Mouse (Mus musculus) myocyte (in vitro differentiated cells): Measurements from ENCODE around the gene Mvb12b.

Experiments used
- E2F4 ChIP-seq: IDR thresholded peaks from one replicate; pipeline ENCODE4 v1.6.1; 2011; ENCODE audit warnings: mild to moderate bottlenecking, control low read depth, moderate library complexity; ENCODE audit not compliant: insufficient read depth
- POLR2A ChIP-seq: IDR thresholded peaks from one replicate; pipeline ENCODE4 v1.6.1; 2011; ENCODE audit warnings: low read depth, mild to moderate bottlenecking, control low read depth, moderate library complexity; ENCODE audit not compliant: insufficient read length
- TCF12 ChIP-seq: IDR thresholded peaks from one replicate; pipeline ENCODE4 v1.6.1; 2011; ENCODE audit warnings: mild to moderate bottlenecking, control low read depth; ENCODE audit not compliant: poor library complexity, insufficient read depth, severe bottlenecking
- TCF3 ChIP-seq: IDR thresholded peaks from one replicate; pipeline ENCODE4 v1.6.1; 2011; ENCODE audit warnings: low read depth, control low read depth; ENCODE audit not compliant: insufficient read length
- USF1 ChIP-seq: IDR thresholded peaks from one replicate; pipeline ENCODE4 v1.6.1; 2011; ENCODE audit warnings: low read depth, mild to moderate bottlenecking, control low read depth, moderate library complexity

GRCm38 (mm10) chr2:33716878-33717277, 170.9 kb downstream of the Mvb12b start:
- TF ChIP-seq TCF12 (no peak), POLR2A (no peak), USF1 (no peak), TCF3 (no peak), E2F4 (no peak)
